Mouse (Mus musculus) frontal cortex, postnatal 14 days (tissue): ENCODE results near the gene Ankrd34c.
A peak's percentile ranks its signal among the peaks of the same experiment; 100 is the strongest.

Source experiments
- DNase-seq, 2 experiments: peaks; one replicate each; pipeline ENCODE4 v3.0.0; 2022; ENCODE audit warnings: low spot score in 2 of 2

Gene Ankrd34c

DNA sequence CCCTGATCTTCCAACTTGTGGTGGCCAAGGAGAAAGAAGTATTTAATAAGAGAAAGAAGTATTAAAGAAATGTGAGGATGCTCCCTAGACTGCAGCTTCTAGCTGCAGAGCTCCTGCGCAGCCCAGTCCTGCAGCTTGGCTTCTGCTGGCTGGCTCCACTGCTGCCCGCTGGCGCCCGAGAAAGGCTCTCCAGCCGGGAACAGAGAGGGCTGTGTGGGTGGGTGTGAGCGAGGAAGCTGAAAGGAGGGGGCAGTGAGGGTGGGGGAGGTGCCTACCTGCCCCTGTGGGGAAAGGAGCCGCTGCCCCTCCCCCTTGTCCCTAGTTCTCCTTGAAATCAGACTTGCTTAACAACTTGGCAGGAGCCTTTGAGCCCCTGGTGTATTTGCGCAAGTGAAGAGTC lies at the start of gene Ankrd34c:
Ankrd34c (minus strand) TSS at position 181 of the 400 bp plus-strand sequence.
- DNase-seq: peak; percentile 13 to 15

DNA sequence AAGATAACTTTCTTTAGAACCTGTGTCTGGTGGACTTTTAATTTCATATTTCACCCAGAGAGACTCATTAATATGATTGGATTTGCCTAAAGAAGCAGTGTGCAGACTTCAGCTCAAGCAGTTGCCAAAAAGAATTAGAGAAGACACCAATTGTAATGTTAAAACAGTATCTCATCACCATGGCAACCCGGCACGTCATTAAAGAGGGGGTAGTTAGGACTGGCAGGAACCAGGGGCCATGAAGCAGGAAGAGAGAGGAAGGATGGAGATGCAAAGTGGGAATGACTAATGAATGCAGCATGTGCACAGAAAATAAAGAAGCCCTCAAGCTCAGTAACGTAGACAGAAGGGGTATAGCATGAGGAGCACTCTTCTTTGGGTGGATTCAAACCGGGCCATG lies 49.3 kb upstream of the Ankrd34c start:
- DNase-seq: no peak

DNA sequence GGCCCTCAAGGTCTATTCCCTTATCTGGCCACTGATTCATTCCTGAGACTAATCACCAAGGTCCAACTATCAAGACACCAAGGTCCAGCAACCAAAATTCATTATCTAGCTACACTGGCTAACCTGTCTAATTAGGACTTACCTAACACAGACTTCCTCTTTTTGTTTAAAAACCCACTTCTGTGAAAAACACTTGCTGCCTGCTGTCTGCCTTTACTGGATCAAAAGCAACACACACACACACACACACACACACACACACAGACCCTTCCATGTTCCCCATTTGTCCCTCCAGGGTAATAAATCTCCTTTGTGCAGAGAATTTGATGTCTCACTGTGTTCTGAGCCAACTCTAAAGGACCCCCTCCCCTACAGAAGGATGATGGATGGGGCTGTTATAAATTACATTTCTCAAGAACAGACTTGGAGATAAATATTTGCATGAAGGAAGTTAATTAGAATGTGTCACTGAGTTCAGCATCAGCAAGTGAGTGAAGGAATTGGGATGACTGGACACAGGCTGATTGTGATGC lies 43.2 kb upstream of the Ankrd34c start:
- no peak for DNase-seq

DNA sequence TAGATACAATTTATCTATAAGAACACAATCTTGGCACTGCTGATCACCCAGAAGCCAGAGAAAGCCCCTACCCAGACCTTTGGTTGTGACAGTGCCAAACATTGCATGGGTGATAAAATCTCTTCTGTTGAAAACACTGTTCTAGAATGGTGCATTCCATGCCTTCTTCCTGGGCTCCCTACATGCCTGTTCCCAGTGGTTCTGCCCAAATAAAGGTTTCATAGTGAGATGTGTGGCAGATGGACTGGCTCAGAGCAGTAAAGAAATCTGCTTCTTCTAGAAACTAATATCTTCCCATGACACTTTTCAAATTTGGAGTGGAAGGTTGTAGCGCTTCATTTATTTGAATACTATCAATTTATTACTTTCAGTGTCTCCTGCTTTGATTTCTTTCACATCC lies 41.0 kb upstream of the Ankrd34c start:
- DNase-seq: no peak

DNA sequence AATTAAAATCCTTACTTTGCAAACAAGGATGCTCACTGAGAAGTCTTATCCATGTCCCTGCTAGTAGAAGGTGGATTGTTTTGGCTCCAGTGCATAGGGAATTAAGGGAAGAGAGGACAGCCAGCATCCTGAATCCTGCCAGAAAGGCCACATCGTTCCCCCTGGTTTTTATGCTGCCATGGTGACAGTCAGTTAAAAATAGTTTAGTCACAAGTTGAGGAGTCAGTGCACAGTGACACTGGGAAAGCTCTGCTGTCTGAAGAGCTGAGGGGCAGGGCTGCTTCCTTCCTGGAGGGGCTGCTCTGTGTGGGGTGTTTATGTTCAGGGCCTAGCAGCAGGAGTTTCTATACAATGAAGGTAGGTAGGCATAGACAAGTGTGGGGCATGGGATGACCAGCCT lies 32.9 kb upstream of the Ankrd34c start:
- DNase-seq: no peak

DNA sequence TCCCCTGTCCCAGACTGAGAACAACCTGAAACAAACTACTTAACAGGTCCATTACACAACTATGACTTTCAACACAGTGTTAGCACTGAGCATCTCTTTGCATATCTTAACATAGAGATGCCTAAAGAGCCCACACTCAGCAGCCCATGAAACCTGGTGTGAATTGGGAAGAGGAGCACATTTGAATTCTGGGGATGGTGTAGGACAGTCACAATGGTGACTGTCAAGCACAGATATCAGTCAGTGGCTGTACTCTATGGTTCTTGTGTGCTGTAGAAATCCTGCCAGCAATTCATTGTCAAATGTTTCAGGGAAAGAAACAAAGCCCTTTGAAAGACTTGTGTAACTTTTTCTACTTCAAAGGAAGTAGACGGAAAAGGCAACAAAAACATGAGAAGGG lies 23.7 kb upstream of the Ankrd34c start:
- no peak for DNase-seq

DNA sequence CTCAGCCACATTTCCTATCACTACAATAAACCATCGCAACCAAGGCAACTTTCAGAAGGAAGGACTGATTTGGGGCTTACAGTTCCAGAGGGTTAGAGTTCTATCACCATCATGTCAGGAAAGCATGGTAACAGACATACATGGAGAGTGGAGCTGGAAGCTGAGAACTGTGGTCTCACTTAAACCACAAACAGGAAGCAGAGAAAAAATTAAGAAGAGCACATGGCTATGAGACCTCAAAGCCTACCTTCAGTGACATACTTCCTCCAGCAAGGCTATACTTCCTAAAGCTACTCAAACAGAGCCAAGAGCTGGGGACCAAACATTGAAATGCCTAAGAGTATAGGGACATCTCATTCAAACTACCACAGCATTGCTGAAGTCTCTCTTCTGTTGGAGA lies 20.3 kb upstream of the Ankrd34c start:
- no peak for DNase-seq

DNA sequence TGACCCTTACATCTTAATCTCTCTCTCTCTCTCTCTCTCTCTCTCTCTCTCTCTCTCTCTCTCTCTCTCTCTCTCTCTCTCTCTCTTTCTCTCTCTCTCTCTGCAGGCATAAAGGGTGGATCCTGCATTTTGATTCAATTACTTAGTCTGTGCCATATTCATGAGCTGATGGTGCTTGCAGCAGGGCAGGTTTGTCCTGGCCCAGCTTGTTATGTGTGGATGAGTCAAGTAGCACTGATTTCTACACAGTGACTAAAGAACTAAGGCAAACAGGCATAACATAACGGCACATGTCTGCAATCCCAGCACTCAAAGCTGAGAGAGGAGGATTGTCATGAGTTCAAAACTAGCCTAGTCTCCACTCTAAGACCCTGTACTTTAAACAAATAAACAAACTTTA lies 19.9 kb upstream of the Ankrd34c start:
- no peak for DNase-seq

DNA sequence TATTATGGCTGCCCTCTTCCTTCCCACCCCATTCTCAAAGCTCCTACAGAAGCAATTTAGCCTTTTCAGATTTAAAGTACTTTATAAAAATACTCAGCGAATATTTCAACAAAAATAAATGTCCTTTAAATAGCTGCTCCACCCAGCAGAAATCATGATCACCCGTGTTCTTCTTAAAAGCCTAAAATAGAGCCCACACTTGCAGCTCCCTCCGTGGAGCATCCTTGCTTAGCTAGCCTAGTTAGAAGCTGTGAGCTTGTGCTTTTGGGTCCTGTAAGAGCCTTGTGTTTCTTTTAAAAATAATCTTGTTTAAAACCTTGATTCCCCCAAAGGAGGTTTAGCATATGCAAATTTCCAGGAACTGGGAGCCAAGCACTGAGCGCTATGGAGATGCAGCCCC lies 19.3 kb upstream of the Ankrd34c start:
- DNase-seq: peak; percentile 11 to 36

DNA sequence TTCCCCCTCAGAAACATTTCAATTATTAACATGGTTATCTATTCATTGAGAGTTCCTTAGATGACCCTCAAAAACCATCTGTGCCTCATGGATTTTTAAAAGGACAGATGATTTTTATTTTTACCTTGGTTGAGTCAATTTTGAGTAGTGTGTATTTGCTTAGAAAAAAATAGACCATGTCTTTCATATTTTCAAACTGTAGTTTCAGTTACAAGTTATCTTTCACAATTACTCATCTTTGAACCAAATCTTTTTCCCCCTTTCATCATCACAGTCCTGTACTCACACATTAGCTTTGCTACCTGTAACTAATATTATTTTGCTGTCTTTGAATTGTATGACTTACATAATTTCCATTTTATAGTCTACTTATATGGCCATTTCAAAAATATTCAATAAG lies 1.8 kb upstream of the Ankrd34c start:
- no peak for DNase-seq

DNA sequence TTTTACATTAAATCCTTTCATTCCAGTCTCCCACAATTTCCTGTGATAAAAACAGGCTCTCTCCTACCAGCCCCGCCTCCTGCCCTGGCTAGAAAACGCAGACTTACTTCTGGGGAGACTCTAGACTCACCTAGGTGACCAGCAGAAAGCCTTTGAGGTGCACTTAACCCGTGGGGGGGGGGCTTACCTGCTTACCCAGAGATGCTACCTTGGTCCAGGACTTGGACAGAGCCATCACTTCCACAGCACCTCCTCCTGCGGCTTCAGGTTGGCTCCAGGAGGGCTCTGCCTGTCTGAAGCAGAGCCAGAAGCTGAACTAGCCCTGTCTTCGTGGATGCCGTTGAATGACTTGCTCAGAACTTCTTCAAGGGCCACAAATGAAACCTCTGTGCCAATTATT lies 387 bp downstream of the Ankrd34c start:
- DNase-seq: peak in 1 of 2 experiments; percentile 5

DNA sequence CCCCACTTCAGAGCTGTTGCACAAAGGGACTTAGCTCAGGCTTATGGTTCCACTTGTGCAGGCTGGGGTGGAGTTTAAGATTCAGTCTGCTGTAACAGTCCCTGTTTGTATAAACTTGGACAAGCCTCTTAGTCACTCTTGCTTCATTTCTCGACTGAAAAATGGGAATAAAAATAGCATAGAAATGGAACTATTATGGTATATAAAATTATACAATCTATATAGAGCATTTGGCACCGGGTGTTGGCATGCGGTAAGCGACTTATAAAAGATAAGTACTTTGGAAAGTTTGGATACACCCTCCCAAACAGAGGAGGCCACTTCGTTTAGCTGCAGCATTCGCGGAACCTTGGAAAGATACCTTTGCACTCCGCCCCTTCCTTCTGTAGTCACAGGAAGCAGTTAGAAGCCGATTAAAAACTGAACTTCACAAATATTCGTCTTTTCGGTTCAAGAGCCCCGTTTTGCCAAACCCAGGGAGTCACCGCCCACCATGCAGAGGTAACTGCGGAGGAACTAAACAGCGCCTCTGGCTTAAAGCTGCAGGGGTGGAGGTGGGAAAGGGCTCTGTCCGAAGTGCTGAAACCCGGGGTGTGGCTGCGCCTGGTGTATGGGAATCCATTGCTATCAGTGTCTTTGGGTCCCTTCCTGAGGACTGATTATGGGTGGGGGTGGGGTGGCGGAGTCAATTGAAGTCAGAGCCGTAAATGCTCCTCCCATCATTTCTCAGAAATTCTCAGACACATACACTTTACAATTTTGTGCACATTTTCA lies 1.2 kb downstream of the Ankrd34c start:
- DNase-seq: peak; percentile 6 to 8

DNA sequence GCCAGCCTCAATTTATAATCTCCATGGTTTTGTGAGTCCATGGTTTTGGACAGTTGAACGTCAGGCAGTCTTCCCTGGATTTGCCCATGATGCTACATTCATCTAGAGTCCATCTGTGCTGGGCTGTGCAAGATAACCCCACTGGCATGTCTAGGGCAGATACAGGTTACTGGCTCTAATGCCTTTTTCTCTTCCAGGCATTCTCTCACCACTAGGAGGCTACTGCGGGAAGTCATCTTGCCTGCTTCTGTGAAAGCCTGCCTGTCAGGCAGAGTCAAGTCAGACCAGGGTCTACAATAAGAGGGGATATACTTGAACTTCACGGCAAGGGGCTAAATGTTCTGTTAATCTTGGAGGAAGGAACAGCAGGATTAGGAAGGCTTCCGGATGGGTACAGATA lies 31.4 kb downstream of the Ankrd34c start:
- DNase-seq: no peak

DNA sequence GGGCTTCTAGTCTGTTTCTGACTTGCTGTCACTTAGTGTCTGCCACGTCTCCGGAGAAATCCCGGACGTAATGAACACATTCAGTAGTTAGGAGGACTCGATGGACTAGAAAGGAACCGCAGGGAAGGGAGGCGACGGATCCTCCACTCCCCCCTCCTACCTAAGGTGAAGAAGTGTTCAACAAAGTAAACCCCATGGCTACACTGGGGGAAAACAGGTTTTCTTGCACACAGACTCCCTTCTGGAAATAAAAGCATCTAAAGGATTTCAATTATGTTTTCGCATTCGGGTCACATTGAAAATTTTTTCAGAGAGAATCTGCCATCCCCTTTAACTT lies 33.1 kb downstream of the Ankrd34c start:
- DNase-seq: no peak

DNA sequence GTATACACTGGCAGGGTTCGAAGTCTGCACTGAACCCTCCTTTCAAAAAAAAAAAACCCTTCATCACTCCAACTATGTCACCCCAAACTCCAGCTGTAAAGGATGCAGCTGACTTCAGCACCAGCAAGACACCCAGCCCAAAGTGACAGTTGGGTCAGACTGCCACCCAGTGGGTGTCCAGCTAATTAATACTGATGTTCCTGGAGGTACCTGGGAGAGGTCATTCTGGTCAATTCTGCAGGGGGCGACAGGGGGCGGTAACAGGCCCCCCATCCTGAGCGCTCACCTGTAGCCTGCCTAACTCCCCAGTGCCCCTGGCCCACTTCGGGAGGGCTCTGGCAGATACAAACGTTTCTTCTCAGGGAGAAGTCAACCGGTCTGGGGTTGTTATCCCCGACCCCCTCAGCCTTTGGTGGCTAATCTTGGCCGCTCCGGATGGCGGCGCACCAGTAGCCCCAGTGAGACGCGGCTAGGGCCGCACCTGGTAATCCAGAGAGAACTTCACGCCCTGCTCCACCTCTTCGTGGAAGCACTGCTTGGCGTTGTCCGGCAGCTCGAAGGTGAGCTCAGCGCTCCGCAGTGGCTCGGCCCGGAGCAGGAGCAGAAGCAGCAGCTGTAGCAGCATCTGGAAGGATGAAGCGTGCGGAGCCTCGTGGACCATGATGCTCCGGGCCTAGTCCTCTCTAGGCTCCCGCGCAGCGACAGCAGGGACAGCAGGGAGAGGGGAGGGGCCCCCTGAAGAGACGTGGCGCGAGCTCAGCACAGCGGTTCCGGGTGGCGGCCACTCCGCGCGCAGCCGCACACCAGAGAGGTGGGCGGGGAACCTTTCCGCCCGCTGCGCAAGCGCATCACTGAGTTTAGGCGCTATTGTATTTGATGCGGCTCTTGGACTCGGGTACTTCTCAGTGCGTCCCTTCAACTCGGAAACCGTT lies 33.7 kb downstream of the Ankrd34c start, which contains the start of gene Tmed3:
Tmed3 (minus strand) TSS at position 804 of the 932 bp plus-strand sequence.
- peak; percentile 86 to 87 for DNase-seq

DNA sequence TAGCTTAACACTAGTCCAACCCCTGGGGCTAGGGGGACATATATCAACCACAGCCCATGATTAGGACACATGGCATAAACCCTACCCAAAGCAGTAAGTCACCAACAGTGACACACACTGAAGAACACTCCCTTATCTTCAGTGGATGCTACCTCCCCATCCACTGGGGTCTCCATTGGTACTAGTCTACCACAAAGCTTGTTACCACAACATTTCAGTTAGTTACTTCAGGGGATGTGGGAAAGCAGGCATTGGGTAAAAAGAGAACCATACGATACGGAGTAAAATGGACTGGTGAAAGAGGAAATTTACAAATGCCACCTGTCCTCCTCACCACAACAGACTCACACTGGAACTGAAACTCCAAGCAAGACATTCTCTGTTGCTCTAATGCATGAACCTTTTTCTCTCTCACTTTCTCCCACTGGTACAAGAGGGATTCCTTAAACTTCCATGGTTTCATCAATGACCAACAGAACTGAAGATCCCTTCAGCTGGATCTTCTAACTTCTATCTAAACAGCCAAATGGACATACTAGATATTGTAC lies 37.3 kb downstream of the Ankrd34c start:
- no peak for DNase-seq

DNA sequence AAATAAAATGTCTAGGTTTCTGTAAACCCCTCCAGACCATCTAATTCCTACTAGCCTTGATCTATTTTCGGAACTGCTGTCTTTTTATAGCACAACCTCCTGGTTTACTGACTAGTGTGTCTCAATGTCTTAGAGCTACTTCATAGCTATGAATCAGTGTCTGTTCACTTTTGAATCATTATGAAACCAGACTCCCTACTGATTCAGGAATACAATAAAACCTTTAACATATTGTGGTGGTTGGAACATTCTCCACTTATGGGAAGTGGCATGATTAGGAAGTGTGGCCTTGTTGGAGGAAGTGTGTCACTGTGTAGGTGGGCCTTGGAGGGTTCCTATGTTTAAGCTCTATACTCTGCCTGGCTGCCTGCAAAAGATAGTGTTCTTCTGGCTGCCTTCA lies 43.1 kb downstream of the Ankrd34c start:
- no peak for DNase-seq

DNA sequence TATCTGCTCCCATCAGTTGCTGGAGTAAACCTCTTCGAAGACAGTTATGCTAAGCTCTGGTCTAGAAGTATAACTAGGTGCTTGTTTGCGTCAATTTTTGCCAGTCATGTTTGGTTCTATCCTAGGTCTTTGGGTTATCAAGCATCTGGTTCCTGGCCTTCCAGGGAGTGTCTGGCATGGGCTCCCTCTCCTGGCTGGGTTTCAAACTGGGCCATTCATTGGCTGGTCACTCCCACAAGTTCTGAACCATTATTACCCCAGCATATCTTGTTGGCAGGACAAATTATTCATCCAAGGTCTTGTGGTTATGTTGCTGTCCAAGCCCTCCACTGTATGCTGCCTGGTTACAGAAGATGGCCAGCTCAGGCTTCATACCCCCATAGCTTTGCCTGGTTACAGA lies 44.6 kb downstream of the Ankrd34c start:
- no peak for DNase-seq

DNA sequence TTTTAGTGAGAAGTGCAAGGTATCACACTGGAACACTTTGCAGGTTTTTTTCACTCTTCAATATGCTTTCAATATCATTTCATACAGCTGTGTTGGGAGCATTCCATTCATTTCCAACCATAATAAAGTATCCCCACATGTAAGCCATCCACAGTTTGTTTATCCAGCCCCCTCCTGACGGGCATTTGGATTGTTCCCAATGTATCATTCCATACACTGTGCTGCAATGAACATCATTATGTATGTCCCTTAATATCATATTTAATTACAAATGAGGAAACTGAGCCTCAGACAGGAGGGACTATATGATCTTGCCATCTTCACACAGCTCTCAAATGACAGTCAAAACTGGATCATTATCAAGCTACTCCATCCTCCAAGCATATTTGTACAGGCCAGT lies 49.1 kb downstream of the Ankrd34c start:
- no peak for DNase-seq

DNA sequence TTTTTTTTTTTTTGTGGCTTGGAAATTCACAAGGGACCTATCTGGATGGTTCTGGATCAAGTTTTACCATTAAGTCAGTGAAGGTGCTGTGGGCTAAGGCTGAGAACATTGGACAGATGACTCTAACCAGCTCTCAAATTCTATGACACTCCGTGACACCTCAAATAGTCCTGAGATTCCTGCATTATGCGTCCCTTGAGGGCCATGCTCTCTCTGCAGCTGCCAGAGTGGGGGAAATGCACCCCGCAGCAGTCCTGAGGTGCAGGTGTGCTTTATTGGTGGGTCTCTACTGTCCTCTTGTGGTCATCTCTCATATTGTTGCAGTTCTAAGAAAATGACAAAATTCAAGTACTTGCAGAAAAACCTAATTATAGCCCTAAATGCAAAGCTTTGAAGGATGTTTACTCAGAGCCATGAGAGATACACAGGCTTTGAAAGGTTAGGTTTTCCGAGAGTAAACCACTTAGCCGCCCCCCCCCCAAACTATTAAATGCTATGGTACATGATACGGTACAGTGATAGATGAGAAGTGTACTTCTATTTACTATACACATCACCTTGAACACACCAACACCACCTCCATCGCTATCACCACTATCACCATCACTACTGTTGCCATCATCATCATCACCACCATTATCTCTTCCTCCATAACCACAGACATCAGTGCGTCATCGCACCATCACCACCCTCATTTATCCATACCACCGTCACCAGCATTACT lies 50.6 kb downstream of the Ankrd34c start:
- no peak for DNase-seq

DNA sequence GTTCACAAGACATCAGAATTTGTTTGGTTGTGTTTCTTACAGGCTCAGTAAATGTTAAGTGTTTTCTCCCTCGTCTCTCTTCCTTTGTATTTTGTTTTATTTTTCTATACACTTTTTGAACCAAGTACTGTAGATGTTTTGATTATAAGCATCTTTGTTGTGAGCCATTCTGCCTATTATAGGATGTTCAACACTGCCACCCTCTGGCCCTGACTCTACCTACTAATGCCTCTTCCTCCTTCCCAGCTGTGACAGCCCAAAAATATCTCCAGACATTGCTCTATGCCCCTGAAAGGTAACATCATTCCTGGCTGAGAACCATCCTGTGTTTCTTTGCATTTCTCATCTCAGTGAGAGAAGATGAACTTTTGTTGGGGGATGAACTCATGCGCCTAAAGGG lies 52.0 kb downstream of the Ankrd34c start:
- no peak for DNase-seq

DNA sequence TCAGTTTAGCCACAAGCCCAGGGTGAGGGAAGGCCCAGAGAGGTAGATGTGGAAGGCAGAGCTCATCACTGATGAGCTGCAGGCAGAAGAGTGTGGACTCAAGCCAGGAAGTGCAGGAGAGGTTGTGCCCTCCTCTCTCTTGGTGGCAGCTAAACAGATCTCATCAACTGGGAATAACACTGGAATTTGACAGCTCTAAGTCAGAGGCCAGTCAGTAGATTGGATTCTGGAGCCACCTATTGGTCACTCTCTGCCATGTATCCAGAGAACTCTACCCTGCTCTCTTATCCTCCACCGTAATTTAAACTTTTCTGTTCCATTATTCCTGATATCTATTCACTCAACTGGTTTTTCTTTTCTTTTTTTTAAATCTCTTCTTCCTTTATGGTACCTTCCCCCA lies 59.3 kb downstream of the Ankrd34c start:
- no peak for DNase-seq
